Mouse (Mus musculus) megakaryocyte, embryonic 14.5 days (primary cell): ENCODE results near the gene Tmem106a. TPM values are rescaled to one million over a fixed set of nuclear protein-coding genes. Genes with fewer than 3 reads are reported as not detected.
A peak's percentile ranks its signal among the peaks of the same experiment; 100 is the strongest.
"Not testable (repeated sequence)": the region's sequence is repeated elsewhere in the genome, so short reads cannot be mapped to it uniquely, and the experiment has no call there.

ENCODE experiments used
- H3K27me3 ChIP-seq: replicated peaks from 2 replicates; pipeline ENCODE3; 2012; ENCODE audit warnings: inconsistent platforms
- H3K36me3 ChIP-seq: replicated peaks from 2 replicates; pipeline ENCODE3; 2012; ENCODE audit warnings: low read length, inconsistent platforms, mixed read lengths
- H3K4me1 ChIP-seq: 2 replicates; pipeline ENCODE4 v1.6.1; 2012; ENCODE audit warnings: inconsistent platforms
- H3K4me3 ChIP-seq: replicated peaks from 2 replicates; pipeline ENCODE3; 2012; ENCODE audit warnings: moderate library complexity, mild to moderate bottlenecking, inconsistent platforms
- H3K9me3 ChIP-seq: 2 replicates; pipeline ENCODE4 v1.6.1; 2012; ENCODE audit warnings: inconsistent platforms
- FLI1 ChIP-seq: IDR thresholded peaks from 2 replicates; pipeline ENCODE4 v1.6.1; 2012; ENCODE audit warnings: low read length, inconsistent platforms, mixed read lengths
- GATA1 ChIP-seq: IDR thresholded peaks from 3 replicates; pipeline ENCODE4 v1.6.1; 2012; ENCODE audit warnings: mixed read lengths, low read length, inconsistent platforms, borderline replicate concordance
- polyA plus RNA-seq: library from polyadenylated mRNA; stranded (reverse); fragments of >175 nt; gene quantifications from 2 replicates; pipeline ENCODE4 v1.2.3, GENCODE M21; 2012; ENCODE audit warnings: low replicate concordance; ENCODE audit not compliant: insufficient read depth

Tmem106a gene
- polyA plus RNA-seq, 1 experiment, result 23.5 TPM

DNA sequence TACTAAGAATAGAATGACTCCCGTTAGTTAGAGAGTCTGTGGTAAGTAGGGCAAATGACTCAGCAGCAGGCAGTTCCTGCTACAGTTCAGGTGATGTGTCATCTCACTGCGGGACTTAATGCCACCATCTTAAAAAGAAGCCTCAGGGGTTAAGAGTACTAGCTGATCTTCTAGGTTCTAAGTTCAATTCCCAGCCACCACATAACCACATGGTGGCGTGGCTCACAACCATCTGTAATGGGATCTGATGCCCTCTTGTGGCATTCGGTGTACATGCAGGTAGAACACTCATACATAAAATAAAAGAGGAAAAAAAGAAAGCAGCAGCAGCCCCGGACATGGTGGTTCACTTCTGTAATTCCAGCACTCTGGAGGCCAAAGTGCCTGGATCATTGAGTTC lies 19.7 kb upstream of the Tmem106a start:
- peaks cover 33% of the 10 kb centered on the region for H3K4me1 ChIP-seq
- TF ChIP-seq GATA1, result no peak
- TF ChIP-seq FLI1, result no peak
- no peaks in the 10 kb centered on the region for H3K9me3 ChIP-seq
- peaks cover 92% of the 10 kb centered on the region for H3K36me3 ChIP-seq
- peak overlapping the region; percentile 62 for H3K4me3 ChIP-seq
- H3K27me3 ChIP-seq, result no peaks in the 10 kb centered on the region

DNA sequence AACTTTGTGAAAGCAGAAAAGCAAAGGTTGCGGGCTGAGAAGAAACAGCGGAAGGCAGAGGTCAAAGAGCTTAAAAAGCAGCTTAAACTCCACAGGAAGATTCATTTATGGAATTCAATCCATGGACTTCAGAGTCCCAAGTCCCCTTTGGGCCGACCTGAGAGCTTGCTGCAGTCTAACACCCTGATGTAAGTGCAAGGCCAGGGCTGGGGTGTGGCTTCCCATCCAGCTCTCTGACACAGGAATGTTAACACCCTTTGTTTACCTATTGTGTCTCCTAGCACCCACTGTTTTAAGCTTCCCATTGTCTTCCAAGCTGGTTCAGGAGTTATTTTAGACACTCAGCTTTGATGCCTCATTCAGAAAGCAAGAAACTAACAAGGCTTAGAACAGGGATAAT lies 13.6 kb upstream of the Tmem106a start:
- Histone ChIP-seq H3K36me3 (peaks cover 96% of the 10 kb centered on the region), H3K9me3 (no peaks in the 10 kb centered on the region), H3K27me3 (no peaks in the 10 kb centered on the region), H3K4me3 (no peak overlapping the region), H3K4me1 (peaks cover 47% of the 10 kb centered on the region)
- TF ChIP-seq FLI1, result no peak

DNA sequence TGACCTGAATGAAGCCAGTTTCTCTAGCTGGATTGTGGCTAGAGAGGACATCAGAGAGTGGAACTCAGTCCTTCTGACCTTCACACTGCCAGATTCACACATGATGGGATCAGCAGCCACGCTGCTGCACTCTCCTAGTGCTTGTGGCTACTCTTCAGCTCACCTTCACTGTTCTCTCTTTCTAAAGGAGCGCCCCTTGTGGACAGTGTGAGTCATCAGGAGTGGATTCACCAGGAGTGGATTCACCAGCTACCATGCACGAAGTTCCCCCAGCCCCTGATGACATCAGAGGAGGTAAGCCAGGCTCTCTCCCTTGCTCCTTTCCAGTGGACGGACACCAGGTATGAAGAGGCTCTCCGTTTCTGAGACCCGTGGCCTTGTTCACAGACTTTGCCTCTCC lies 5.9 kb upstream of the Tmem106a start:
- H3K4me1 ChIP-seq, result peaks cover 28% of the 10 kb centered on the region
- H3K4me3 ChIP-seq, result no peak overlapping the region
- TF ChIP-seq FLI1 (no peak), GATA1 (no peak)
- H3K9me3 ChIP-seq, result no peaks in the 10 kb centered on the region
- H3K36me3 ChIP-seq, result peaks cover 98% of the 10 kb centered on the region
- no peaks in the 10 kb centered on the region for H3K27me3 ChIP-seq

DNA sequence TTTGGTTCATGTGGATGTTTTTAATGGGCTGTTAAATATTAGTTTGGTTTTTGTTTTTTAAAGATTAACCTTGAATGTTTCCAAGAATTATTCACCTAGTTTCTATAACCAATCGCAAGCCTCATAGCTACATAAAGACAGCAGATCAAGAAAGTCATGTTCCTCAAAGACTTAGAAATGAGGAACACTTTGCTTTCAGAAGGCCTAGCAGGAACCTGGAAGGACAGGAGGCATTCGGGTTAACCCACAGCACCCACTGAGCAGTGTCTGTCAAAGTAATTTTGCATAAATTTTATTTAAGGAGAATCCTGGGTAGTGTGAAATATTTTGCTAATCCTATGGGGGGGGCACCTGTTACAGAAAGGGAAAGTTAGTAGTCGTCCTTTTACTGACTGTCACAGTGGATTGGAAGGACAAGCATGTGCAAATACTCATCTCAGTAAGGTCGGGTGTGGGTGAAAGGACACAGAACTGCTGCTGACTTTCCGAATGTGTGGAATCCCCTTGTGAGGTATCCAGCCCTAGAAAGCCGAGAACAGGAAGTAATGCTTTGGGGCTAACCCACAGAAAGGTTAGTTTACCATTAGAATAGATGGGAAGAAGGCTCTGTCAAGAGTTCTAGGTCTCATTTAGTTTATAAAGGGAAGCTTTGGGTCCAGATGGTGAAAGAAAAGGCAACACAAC lies 819 bp upstream of the Tmem106a start:
- no peak for TF ChIP-seq GATA1
- TF ChIP-seq FLI1, result no peak
- H3K4me1 ChIP-seq, result peaks cover 30% of the 10 kb centered on the region
- H3K9me3 ChIP-seq, result no peaks in the 10 kb centered on the region
- H3K4me3 ChIP-seq, result peak overlapping the region; percentile 21
- H3K27me3 ChIP-seq, result no peaks in the 10 kb centered on the region
- peaks cover 84% of the 10 kb centered on the region for H3K36me3 ChIP-seq

DNA sequence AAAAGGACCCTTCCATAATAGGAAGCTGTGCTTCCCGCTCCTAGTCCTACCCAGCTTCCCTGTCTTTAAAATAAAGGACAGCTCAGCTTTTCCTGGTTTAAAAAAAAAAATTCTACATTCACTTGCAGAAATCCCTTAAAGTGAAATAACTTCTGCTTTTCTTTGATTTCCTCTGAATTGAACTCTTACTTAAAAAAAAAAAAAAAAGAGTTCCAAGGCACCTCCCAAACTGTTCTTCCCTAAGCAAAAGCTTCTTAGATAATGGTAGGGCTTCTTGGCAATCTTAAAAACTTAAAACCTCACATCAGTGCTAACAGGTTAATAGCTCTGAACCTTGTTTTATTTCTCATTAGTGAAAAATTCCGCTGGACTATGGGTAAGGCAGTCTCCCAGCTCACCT lies 1.2 kb downstream of the Tmem106a start:
- no peaks in the 10 kb centered on the region for H3K27me3 ChIP-seq
- H3K9me3 ChIP-seq, result no peaks in the 10 kb centered on the region
- peaks cover 36% of the 10 kb centered on the region for H3K4me1 ChIP-seq
- peak overlapping the region; percentile 42 for H3K4me3 ChIP-seq
- H3K36me3 ChIP-seq, result peaks cover 82% of the 10 kb centered on the region
- TF ChIP-seq FLI1 (no peak), GATA1 (no peak)

DNA sequence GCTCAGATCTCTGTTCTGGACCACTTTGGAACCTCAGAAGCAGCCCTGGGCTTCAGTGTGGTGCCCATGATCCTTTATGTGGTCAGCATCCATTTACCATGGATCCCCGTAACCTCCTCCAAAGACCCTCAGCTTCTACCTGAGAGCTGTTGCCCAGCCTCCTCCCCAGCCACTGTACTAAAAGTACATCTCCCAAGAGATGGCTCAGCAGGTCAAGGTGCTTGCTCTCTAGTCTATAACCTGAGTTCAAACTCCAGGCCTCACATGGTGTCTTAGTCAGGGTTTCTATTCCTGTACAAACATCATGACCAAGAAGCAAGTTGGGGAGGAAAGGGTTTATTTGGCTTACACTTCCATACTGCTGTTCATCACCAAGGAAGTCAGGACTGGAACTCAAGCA lies 3.0 kb downstream of the Tmem106a start:
- Histone ChIP-seq H3K4me1 (peaks cover 40% of the 10 kb centered on the region), H3K36me3 (peaks cover 77% of the 10 kb centered on the region)
- H3K27me3 ChIP-seq, H3K9me3 ChIP-seq, H3K4me3 ChIP-seq: not testable (repeated sequence)

DNA sequence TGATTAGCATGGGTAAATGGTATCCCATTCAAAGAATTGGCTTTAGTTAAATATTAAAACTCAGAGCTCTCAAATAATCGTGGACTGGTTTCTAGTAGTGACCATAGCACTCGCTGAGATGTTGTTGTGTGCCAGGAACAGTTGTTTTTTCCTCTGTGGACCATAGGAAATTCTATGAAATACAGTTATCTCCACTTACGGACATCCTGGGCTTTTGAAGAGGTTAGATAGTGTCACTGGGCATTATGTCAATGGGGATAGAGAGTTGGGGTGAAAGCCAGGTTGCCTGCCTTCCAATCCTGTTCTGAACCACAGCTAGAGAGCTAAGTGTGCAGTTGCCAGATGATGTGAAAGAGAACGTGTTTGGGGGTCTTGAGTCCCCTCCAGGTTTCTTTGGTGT lies 3.8 kb downstream of the Tmem106a start:
- H3K4me3 ChIP-seq, result no peak overlapping the region
- H3K36me3 ChIP-seq, result peaks cover 77% of the 10 kb centered on the region
- TF ChIP-seq FLI1 (no peak), GATA1 (no peak)
- H3K9me3 ChIP-seq, result no peaks in the 10 kb centered on the region
- H3K4me1 ChIP-seq, result peaks cover 37% of the 10 kb centered on the region
- H3K27me3 ChIP-seq, result no peaks in the 10 kb centered on the region

DNA sequence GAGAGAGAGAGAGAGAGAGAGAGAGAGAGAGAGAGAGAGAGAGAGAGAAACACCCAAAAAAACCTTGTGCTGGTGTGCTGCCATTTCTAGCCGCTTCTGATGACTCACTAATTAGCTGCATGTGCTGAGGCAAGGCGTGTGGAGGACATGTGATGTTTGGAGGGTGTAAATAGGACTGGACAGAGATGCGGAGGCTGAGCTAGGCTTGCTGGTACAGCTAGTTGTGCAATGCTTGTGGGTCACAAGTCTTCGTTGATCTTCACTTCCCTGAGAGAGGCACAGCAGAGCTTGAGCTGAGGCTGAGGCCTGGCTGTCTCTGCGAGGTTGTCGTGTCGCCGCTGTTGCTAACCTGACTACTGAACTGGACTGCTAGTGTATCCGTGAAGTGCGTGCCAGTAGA lies 5.6 kb downstream of the Tmem106a start:
- H3K36me3 ChIP-seq, result peaks cover 73% of the 10 kb centered on the region
- H3K27me3 ChIP-seq, result no peaks in the 10 kb centered on the region
- peaks cover 20% of the 10 kb centered on the region for H3K4me1 ChIP-seq
- no peak for TF ChIP-seq FLI1
- no peak for TF ChIP-seq GATA1
- no peak overlapping the region for H3K4me3 ChIP-seq
- no peaks in the 10 kb centered on the region for H3K9me3 ChIP-seq

DNA sequence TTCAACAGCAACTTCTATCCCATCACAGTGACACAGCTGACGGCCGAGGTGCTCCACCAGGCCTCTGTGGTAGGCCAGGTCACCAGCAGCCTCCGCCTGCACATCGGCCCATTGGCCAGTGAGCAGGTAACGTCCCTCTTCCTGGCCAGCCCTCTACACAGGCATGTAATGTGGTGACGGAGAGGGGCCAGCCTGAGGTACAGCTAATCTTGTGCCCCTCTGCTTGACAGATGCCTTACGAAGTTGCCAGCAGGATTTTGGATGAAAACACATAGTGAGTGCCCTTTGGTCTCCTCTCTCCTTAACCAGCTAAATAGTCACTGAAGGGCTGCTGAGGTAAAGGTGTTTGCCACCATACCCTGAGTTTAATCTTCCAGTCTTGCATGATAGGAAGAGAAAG lies 6.8 kb downstream of the Tmem106a start:
- no peak for TF ChIP-seq FLI1
- no peak for TF ChIP-seq GATA1
- H3K36me3 ChIP-seq, result peaks cover 67% of the 10 kb centered on the region
- peaks cover 19% of the 10 kb centered on the region for H3K4me1 ChIP-seq
- H3K27me3 ChIP-seq, result no peaks in the 10 kb centered on the region
- no peaks in the 10 kb centered on the region for H3K9me3 ChIP-seq
- peak overlapping the region; percentile 38 for H3K4me3 ChIP-seq

DNA sequence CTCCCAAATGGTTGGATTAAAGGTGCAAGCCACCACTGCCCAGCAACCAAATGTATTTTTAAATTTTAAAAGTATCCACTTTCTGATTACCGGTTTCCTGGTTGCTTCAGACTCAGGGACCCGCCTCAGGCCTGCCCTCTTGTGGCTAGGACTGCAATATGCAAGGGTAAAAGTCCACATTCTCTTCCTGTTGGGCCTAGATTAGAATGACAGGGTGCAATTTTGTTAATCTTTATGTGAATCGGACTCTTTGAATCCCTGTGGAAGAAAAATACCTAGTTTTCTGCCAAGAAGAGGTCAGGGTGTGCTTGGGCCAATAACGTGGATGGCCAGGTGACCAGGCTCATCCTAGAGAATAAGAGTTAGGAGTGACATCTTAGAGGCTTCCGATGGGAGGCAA lies 7.4 kb downstream of the Tmem106a start:
- Histone ChIP-seq H3K4me1 (peaks cover 15% of the 10 kb centered on the region), H3K27me3 (no peaks in the 10 kb centered on the region), H3K36me3 (peaks cover 61% of the 10 kb centered on the region), H3K4me3 (no peak overlapping the region), H3K9me3 (no peaks in the 10 kb centered on the region)
- no peak for TF ChIP-seq FLI1
- TF ChIP-seq GATA1, result no peak
